Mouse (Mus musculus): Measurements from ENCODE around the gene Olfr710.
"Not testable (repeated sequence)": the region's sequence is repeated elsewhere in the genome, so short reads cannot be mapped to it uniquely, and the experiment has no call there.

The Olfr710 gene

DNA sequence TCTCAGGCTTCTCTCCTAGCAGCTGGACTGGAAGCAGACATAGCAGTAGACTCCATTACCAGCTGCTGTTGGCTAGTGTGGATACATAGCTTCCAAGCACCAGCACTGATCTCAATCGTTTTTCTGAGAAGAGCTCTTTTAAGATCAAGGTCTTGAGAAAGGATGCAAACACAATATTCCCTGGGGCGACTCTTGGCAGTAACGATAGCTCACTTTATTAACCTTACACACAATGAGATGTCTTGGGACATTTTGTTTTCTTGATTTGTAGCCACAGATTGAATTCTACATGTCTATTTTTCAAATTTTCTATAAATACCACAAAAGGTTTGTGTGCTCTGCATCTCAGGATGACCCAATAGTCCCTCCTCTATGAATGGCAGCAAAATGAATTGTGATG, at the start of gene Olfr710:
Olfr710 (minus strand) TSS at position 101 of the 400 bp plus-strand sequence.
- no peak for DNase-seq (ENCODE audit: low read depth)

DNA sequence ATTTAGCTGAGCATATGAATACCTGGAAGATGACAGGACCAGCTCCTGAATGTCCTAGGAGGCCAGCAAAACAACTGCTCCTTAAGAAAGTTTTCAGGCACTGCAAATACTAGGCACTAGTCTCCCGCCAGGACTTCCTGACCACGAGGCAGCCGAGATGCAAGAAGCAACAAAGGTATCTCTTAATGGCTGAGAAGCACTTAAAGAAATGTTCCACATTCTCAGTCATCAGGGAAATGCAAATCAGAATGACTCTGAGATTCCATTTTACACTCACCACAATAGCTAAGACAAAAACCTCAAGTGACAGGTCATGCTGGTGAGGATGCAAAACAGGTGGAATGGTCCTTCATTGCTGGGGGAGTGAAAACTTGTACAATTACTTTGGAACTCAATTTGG, 37.1 kb upstream of the Olfr710 start:
- DNase-seq (ENCODE audit: low read depth) = no peak

DNA sequence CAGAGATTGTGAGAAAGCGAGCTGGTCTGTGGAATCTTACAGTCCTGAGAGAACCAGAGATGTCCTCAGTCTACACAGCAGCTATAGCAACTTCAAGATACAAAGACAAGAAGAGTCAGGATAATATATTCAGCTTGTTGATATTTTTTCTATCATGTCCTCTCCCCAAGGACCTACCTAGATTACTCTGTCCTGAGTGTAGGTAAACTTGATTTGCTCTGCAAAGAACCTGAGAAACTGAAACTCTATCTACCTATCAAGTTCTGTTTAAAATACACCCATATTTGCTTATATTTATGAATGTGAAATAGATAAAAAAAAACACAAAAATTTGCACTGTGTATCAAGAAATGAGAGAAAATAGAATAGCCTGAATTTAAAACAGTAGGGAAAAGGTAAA, 27.2 kb upstream of the Olfr710 start, which contains the start of gene Olfr711:
Olfr711 (minus strand) TSS at position 101 of the 400 bp plus-strand sequence.
- no peak for DNase-seq (ENCODE audit: low read depth)

DNA sequence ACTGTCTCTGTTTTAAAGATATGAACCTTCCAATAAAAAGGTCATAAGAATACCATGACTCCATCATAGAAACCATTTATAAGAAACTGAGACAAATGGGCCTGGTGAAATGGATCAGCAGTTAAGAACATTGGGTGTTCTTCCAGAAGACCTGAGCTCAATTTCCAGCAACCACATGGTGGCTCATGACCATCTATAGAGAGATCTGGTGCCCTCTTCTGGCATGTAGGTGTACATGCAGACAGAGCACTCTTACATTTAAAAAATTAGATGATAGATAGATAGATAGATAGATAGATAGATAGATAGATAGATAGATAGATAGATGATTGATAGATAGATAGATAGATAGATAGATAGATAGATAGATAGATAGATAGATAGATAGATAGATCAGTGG, 19.4 kb upstream of the Olfr710 start:
- DNase-seq (ENCODE audit: low read depth) = not testable (repeated sequence)

GRCm38 (mm10) chr7:106963837-106964236, 15.7 kb upstream of the Olfr710 start, which contains the start of gene Olfr6:
TSS of gene Olfr6 (minus strand) at chr7:106963937.
- DNase-seq (ENCODE audit: low read depth) = no peak

DNA sequence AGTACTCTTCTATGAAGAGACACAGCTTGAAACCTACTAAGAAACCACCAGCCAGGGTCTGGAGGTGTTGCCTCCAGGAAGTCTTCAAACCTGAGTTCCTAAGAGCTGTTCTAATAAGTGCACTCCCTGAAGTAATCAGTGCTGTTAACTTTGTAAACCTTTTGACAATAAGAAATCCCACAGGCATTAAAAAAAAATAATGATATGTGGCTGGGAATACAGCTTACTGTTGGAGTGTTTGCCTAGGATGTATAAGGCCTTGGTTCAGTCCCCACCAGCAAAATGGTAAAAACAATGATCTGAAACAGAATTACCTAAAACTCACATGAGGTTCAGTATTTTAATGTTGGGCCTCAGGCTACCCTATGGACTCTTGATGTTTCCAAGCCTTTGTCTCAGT, 16.0 kb downstream of the Olfr710 start, which contains the start of gene Olfr709-ps1:
Olfr709-ps1 (minus strand) TSS at position 101 of the 400 bp plus-strand sequence.
- no peak for DNase-seq (ENCODE audit: low read depth)

DNA sequence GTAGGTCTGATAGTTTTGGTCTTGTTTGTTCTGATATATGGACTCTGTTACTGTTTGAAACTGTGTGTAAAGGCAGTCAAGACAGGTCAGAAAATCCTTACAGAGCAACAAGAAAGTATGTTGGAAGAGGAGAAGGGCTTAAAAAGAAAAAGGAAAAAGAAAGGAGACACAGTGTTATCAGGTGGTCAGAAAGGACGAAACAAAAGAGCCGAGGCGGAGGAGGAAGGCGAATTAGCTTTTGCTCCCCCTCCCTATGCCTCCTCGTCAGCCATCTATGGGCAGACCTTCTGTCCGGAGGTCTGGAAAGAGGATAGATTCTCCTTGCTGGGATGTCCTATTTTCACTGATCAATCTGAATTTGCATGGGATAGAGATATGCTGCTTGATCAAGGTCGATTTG, 27.2 kb downstream of the Olfr710 start:
- not testable (repeated sequence) for DNase-seq (ENCODE audit: low read depth)

GRCm38 (mm10) chr7:106907676-106908075, 40.4 kb downstream of the Olfr710 start, which contains the start of gene Olfr1532-ps1:
TSS of gene Olfr1532-ps1 (plus strand) at chr7:106908001.
- no peak for DNase-seq (ENCODE audit: low read depth)

DNA sequence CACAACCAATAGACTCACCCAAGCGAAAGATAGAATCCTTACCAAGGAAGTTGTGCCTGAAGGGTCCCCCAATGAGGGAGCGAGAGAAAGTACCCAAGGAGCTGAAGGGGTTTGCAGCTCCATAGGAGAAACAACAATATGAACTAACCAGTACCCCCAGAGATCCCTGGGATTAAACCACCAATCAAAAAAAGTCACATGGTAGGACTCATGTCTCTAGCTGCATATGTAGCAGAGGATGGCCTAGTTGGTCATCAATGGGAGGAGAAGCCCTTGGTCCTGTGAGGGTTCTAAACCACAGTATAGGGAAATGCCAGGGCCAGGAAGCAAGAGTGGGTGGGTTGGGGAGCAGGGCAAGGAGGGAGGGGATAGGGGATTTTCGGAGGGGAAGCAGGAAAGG, 47.0 kb downstream of the Olfr710 start, which contains the start of gene Olfr707:
Olfr707 (minus strand) TSS at position 101 of the 400 bp plus-strand sequence.
- not testable (repeated sequence) for DNase-seq (ENCODE audit: low read depth)
